Mouse (Mus musculus) urinary bladder, postnatal 4 days (tissue): ENCODE measurements around the gene Hscb.

Source experiments
- DNase-seq, 2 experiments: peaks; one replicate each; pipeline ENCODE4 v3.0.0; 2021 to 2022; ENCODE audit warnings: low spot score in 2 of 2

The Hscb gene

DNA sequence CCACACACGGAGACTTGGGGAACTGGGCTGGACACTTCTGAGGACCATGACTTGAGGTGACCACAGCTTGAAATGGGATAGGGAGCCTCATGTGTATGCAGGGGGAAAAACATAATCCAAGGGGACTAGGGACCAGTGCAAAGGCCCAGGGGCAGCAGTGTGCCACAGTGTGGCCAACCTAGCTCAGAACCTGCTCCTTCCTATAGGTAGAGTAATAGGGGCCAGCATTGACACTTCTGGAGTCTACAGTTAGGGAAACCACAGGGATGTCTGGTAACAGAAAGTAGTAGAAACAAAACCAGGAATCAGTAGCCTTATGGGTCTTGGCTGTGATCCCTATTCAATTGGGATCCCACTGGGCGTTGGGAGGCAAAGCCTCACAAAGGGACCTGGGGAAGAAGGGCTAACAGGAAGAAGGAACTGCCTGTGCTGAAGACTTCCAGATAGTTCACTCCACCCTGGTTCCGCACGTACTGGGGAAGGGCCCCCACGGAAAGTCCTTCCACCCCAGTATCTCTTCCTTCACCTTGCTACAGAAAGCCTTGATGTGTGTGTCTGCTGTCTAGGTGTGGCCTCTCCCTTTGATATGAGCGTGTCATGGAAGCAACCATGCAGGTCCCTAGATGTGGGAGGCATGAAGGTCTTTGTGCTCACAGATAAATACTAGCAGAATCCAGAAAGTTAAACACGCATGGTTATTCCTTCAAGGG lies 57.9 kb downstream of the Hscb start:
- no peak for DNase-seq

DNA sequence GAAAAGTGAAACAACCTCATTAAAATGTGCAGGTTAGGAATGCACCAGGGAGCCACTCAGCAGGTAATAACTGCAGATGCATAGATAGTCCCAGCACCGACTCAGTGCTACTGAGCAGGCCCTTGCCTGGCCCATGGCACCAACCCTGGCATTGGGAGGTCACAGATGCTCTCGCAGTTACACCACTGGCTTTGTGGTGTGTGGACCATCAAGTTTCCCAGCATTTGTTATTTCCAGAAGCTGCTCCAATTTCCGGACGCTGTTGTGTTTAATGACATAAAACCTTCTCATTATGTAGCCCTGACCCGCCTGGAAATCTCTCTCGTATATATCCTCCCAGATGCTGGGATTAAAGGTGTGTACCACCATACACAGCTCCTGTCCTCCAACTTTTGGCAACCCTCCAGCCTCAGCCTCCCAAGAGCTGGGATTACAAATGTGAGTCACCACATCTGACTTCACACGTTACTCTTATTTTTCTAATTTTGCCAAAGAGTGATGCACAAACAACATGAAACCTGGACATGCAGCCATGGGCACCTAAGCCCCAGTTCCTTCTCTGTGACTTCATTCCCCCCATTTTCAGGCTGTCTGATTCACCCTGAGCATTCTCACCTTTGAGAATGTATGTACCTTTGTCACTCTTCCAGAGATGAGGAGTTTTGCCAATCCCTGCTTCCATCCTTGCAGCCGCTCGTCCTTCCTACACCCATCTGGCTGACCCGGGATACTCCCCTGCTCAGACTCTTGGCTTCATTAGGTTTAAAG lies 58.6 kb downstream of the Hscb start:
- no peak for DNase-seq

DNA sequence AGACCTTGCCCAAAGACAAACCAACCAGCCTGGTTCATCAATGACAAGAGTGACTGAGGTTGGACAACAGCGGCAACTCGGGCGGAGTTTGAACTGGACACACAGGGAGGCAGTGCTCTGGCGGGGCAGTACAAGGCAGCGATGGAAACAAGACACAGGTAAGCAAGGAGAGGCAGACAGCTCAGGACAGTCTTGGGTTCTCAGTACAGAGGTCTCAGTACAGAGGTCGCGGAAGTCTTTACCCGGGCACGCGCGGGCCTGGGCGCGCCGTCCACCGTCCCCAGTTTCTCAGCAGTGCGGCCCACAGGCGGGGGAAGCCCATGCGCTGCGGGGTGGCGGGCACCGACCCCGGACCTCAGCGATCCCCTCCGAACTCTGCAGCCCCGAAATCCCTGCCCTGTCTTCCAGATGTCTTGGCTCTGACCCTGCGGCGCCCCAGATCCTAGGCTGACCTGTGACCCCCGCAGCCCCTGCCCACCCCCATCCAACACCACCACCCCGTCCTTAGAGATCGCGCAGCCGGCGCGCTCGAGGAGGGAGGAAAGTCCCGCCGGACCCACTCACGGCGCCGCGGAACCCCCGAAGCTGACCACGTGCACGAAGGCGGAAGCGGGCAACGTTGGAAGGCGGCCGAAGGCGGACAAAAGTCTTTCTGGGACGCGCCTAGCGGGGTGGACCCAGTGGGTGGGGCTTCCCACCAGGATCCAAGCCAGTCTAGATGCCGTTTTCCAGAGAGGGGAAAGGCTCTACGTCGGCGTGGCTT lies 59.4 kb downstream of the Hscb start, which contains the start of gene Pus1:
Pus1 (minus strand) TSS at position 662 of the 763 bp plus-strand sequence.
- peak; percentile 92 to 96 for DNase-seq

DNA sequence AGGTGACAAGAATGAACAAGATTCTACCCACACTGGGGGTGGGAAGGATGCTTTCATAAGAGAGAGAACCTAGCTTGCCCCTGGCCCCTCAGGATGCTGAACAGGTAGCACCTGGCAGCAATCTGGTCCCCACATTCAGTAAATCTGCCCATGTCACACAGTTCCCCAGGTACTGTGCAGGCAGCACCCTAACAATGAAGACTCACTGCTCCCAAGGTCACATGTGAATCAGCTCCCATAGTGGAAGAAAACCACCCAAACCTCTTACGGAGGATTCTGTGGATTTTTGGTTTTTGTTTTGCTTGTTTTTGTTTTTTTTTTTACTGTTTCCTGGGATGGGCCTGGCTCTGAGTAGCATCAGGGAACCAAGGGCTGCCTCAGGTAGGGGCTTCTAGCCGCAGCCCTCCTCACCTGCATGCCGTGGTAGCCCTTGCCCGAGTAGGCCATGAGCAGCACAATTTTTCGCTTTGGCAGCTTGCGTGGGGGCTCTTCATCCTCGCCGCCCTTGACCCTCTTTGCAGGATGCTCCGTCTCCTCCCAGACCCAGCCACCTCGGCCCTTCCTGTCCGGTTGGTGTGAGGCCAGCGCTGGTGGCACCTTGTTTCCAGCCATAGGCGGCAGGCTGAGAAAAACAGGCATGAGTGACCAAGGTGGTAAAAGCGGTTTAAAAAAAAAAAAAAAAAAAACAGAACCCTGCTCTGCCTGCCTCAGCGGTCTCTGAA lies 60.1 kb downstream of the Hscb start:
- DNase-seq, result no peak
